Mouse (Mus musculus) cerebellum, adult 2 months (tissue): Measurements from ENCODE around the gene Fam102b. TPM values are rescaled to one million over a fixed set of nuclear protein-coding genes. Genes with fewer than 3 reads are reported as not detected.

Experiments
- DNase-seq, 2 experiments: peaks; one replicate each; pipeline ENCODE4 v3.0.0; 2021
- H3K27ac ChIP-seq: fragments of 200-500 bp; 2 replicates; pipeline ENCODE4 v1.5.1; 2012; ENCODE audit warnings: low read length, control low read depth, inconsistent platforms; ENCODE audit not compliant: insufficient read depth
- H3K27me3 ChIP-seq: fragments of 200-500 bp; 2 replicates; pipeline ENCODE4 v1.6.1; 2012; ENCODE audit warnings: inconsistent platforms, mild to moderate bottlenecking, low read length, moderate library complexity; ENCODE audit not compliant: control insufficient read depth, insufficient read depth
- H3K4me1 ChIP-seq: fragments of 200-500 bp; 2 replicates; pipeline ENCODE4 v1.6.1; 2011; ENCODE audit warnings: low read length; ENCODE audit not compliant: control insufficient read depth, insufficient read depth
- H3K4me3 ChIP-seq: fragments of 200-500 bp; replicated peaks from 2 replicates; pipeline ENCODE3; 2011; ENCODE audit warnings: mild to moderate bottlenecking, low read depth, low read length, control low read depth; ENCODE audit not compliant: insufficient read depth
- CTCF ChIP-seq: fragments of 200-500 bp; IDR thresholded peaks from 2 replicates; pipeline ENCODE4 v1.5.1; 2011; ENCODE audit warnings: low read depth, mild to moderate bottlenecking, control low read depth, low read length, moderate library complexity, borderline replicate concordance; ENCODE audit not compliant: insufficient read depth
- POLR2A ChIP-seq: fragments of 200-500 bp; IDR thresholded peaks from 2 replicates; pipeline ENCODE4 v1.6.1; 2011; ENCODE audit warnings: low read length, control low read depth, borderline replicate concordance; ENCODE audit not compliant: insufficient read depth
- WGBS: fragments of 180-500 bp; shearing (Covaris S2); methylation state at CpG from one replicate; pipeline ENCODE4 v1.1.7; 2018; 5-methylcytosine and 5-hydroxymethylcytosine counted together
- polyA plus RNA-seq: library from polyadenylated mRNA; depleted of rRNA; stranded (reverse); fragments of >200 nt; gene quantifications from 2 replicates; pipeline ENCODE4 v1.2.3, GENCODE M21; 2012

The Fam102b gene
- polyA plus RNA-seq, 1 experiment = 14.3 TPM

DNA sequence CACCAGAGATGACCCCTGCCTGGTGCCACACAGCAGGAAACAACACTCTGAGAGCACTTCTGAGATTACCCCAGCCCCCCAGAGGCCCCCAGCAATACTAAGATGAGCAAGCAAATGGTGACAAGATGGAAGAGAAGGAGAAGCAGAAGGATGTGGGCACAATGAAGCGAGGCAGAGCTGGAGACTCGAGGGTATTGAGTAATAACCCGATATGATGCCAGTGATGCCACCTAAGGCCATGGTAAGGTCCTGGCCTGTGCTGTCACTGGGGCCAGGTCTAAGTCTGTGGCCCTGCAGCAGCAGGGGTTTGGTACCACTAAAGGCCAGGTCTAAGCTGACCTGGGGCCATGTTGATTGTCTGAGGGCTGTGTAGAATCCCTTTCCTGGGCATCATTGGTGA is 19.0 kb upstream of the Fam102b start:
- no peak for DNase-seq
- no peak overlapping the region for H3K27ac ChIP-seq
- TF ChIP-seq CTCF = no peak
- TF ChIP-seq POLR2A = no peak
- no peak overlapping the region for H3K4me3 ChIP-seq
- H3K27me3 ChIP-seq = no peaks in the 10 kb centered on the region
- 96% methylated on average over 3 of the region's 3 CpGs for WGBS
- no peaks in the 10 kb centered on the region for H3K4me1 ChIP-seq

DNA sequence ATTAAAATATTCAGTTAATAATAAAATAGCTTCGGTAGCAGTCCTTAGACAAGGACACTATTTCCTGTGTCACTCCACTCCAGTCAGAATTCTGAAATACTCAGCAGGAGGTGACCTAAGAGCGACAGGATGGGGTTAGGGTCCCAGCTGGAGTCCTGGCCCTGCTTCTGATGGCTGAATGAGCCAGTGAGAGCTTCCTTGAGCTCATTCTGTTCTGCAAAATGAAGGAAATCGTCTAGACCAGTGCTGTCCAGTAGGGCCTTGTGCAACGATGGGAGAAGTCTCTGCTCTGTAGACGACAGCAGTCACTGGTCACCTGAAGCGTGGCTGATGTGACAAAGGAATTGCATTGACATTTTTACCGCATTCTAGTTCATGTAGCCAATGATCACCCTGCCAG is 16.0 kb upstream of the Fam102b start:
- no peaks in the 10 kb centered on the region for H3K4me1 ChIP-seq
- no peak for DNase-seq
- WGBS = 24% methylated on average over 7 of the region's 7 CpGs
- no peak overlapping the region for H3K27ac ChIP-seq
- TF ChIP-seq CTCF (no peak), POLR2A (no peak)
- no peak overlapping the region for H3K4me3 ChIP-seq
- H3K27me3 ChIP-seq = no peaks in the 10 kb centered on the region

DNA sequence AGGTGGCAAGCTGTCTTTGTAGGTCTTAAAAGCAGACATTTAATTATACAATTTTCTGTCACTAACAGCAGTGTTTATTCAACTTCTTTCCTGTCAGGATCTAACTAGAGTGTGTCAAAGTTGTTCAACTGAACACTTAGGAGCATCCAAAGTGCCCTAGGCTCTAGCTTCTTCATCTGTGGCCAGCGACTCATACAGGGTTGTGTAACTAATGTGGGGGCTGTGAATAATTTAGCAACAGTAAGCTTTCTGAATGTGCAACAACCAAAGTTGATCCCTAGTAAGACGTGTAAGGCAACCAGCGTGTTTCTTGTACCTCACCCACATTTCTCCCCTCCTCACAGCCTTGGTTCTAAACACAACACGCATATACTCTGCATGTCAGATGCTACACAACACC is 13.5 kb upstream of the Fam102b start:
- no peak for TF ChIP-seq CTCF
- no peak for TF ChIP-seq POLR2A
- Histone ChIP-seq H3K27me3 (no peaks in the 10 kb centered on the region), H3K4me3 (no peak overlapping the region), H3K27ac (no peak overlapping the region), H3K4me1 (no peaks in the 10 kb centered on the region)
- WGBS = 90% methylated on average over 4 of the region's 4 CpGs
- no peak for DNase-seq

- WGBS = 8% methylated on average over 1 of the region's 1 CpGs
- DNase-seq = no peak
- no peak for TF ChIP-seq CTCF
- no peak for TF ChIP-seq POLR2A
- no peaks in the 10 kb centered on the region for H3K27me3 ChIP-seq
- H3K4me1 ChIP-seq = no peaks in the 10 kb centered on the region; the same call in 1 of the 2 replicates
- no peak overlapping the region for H3K4me3 ChIP-seq
- H3K27ac ChIP-seq = no peak overlapping the region
Observed at GRCm38 (mm10) chr3:109034411-109034810, 7.0 kb upstream of the Fam102b start.

DNA sequence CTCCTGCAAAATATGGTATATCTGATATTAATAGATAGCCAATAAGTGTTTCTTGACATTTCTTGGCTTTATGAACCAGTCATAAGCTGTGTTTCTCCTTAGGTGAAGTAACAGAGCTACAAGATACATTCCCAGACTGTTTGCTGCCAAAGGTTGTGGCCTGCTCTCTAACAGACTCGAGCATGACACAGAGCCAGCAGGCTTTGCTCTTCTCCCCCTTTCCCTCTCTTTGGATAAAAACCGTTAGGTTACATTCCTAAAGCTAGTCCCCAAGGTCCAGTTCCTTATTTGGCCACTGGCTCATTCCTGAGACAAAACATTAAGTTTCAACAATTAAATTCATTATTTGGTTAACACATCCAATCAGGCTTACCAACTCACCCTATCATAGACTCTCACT is 4.9 kb upstream of the Fam102b start:
- H3K27ac ChIP-seq = no peak overlapping the region
- TF ChIP-seq POLR2A = no peak
- TF ChIP-seq CTCF = no peak
- no peaks in the 10 kb centered on the region for H3K27me3 ChIP-seq
- no peak for DNase-seq
- H3K4me3 ChIP-seq = no peak overlapping the region
- no peaks in the 10 kb centered on the region; the same call in 1 of the 2 replicates for H3K4me1 ChIP-seq
- WGBS = 61% methylated on average over 2 of the region's 2 CpGs

DNA sequence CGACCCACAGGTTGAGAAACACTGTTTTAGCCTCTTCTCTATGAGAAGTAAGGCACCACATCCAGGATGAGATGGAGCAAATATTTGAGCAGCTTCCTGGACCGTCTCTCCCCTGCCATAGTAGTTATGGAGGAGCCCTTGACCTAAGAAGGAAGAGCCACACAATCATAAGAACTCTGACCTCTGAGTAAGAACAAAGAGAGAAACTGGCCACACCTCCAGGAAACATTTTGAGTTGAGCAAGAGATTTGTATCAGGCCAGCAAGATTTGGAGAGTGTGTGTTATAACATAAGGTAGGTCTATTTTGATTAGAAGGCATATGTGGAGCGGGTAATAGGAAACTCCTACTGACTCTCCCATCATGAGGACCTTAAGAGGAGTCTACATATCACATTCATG is 4.2 kb upstream of the Fam102b start:
- no peaks in the 10 kb centered on the region for H3K27me3 ChIP-seq
- WGBS = 96% methylated on average over 3 of the region's 3 CpGs
- no peak for DNase-seq
- no peak for TF ChIP-seq POLR2A
- TF ChIP-seq CTCF = no peak
- H3K27ac ChIP-seq = no peak overlapping the region
- H3K4me3 ChIP-seq = no peak overlapping the region
- no peaks in the 10 kb centered on the region; the same call in 1 of the 2 replicates for H3K4me1 ChIP-seq

GRCm38 (mm10) chr3:109030817-109031216 is 3.4 kb upstream of the Fam102b start:
- TF ChIP-seq POLR2A (no peak), CTCF (no peak)
- no peak overlapping the region for H3K27ac ChIP-seq
- 67% methylated on average over 6 of the region's 6 CpGs for WGBS

DNA sequence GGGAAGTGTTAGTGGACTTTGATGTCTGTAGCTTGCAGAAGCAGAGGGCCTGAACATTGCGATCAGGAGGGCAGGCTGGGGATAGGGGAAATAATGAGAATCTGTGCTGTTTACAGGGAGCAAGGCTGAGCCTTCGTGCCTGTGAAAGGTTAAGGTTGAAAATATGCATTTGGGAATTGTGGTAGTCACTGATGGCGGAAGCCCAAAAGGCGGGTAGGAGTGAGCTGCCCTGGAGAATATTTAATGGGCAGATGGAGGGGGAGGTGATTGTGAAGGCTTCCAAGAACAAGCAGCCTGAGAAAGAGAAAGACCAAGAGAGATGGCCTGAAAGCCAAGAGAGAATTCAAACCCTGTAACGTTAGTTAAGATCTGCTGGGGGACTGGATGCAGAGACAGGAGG is 2.3 kb upstream of the Fam102b start:
- 32% methylated on average over 5 of the region's 5 CpGs for WGBS

More at GRCm38 (mm10) chr3:109030817-109031216, 3.4 kb upstream of the Fam102b start:
- H3K4me3 ChIP-seq = no peak overlapping the region
- H3K27me3 ChIP-seq = no peaks in the 10 kb centered on the region
- H3K4me1 ChIP-seq = no peaks in the 10 kb centered on the region; the same call in 1 of the 2 replicates
- DNase-seq = no peak

More for the DNA sequence above, 2.3 kb upstream of the Fam102b start:
- Histone ChIP-seq H3K27me3 (no peaks in the 10 kb centered on the region), H3K27ac (no peak overlapping the region), H3K4me1 (no peaks in the 10 kb centered on the region; the same call in 1 of the 2 replicates), H3K4me3 (no peak overlapping the region)
- TF ChIP-seq POLR2A = no peak
- no peak for TF ChIP-seq CTCF
- no peak for DNase-seq
